Mouse (Mus musculus): ENCODE measurements around the gene Spcs2. TPM values are rescaled to one million over a fixed set of nuclear protein-coding genes. Genes with fewer than 3 reads are reported as not detected.

Gene Spcs2
- polyA plus RNA-seq, 1 experiment: 122 TPM

DNA sequence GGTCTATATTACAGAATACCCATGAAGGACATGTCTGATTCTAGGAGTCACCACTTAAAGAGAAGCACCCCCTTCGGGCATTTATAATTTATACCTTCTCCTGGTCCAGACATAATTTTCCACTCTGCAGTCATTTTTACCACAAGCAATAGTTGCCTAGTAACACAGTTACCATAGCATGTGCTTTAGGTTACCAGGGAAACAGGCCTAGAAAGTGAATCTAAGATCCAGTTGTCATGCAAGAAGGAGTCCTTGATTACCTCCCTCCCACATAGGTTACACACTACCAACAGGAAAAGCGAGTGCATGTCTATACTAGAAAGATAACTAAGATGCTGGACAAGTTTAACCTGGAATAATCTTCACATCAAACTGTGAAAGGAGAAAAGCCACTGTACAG is 15.0 kb upstream of the Spcs2 start:
- no peak for TF ChIP-seq GATA1 (IDR thresholded peaks at IDR 0.05; ENCODE audit: low read length)

GRCm38 (mm10) chr7:99876345-99876744 is 13.1 kb upstream of the Spcs2 start:
- TF ChIP-seq GATA1 (IDR thresholded peaks at IDR 0.05; ENCODE audit: low read length): no peak

- no peak for TF ChIP-seq GATA1 (IDR thresholded peaks at IDR 0.05; ENCODE audit: low read length)
Measured at GRCm38 (mm10) chr7:99875891-99876290, 12.6 kb upstream of the Spcs2 start.

DNA sequence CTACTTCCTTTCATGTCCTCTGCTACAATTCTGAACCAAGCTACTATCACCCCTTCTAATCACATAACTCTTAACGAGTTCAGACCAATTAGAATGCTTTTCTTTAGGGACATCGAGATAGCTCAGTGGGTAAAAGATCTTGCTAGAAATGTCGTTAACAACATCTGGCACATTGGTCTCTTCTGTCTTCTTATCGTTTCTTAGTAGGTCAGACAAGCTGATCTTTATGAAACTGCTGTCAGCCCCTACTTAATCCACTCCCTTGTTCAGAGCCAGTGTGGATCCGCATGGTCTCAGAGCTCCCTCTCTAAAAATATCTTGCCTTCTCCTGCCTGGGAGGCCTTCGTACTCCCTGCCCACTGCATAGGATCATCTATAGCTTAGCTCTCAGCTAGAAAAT is 10.7 kb upstream of the Spcs2 start:
- TF ChIP-seq GATA1 (IDR thresholded peaks at IDR 0.05; ENCODE audit: low read length): no peak

GRCm38 (mm10) chr7:99869296-99869695 is 6.0 kb upstream of the Spcs2 start:
- TF ChIP-seq GATA1 (IDR thresholded peaks at IDR 0.05; ENCODE audit: low read length): no peak

DNA sequence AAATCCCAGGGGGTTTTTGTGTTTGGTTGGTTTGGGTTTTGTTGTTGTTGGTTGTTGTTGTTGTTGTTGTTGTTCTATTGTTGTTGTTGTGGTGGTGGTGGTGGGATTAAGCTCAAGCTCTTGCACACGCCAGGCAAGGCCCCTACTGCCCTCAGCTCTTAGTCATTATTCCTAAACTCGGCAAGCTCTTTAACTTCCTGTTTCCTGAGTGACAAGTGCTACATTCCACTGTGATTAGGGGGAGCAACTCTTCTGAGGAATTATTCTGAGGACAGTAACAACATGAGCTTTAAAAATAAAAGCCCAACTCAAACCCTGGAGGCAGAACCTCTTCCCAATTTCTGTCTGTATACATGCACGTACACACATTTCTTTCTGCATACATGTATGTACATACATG is 2.0 kb upstream of the Spcs2 start:
- no peak for TF ChIP-seq GATA1 (IDR thresholded peaks at IDR 0.05; ENCODE audit: low read length)

DNA sequence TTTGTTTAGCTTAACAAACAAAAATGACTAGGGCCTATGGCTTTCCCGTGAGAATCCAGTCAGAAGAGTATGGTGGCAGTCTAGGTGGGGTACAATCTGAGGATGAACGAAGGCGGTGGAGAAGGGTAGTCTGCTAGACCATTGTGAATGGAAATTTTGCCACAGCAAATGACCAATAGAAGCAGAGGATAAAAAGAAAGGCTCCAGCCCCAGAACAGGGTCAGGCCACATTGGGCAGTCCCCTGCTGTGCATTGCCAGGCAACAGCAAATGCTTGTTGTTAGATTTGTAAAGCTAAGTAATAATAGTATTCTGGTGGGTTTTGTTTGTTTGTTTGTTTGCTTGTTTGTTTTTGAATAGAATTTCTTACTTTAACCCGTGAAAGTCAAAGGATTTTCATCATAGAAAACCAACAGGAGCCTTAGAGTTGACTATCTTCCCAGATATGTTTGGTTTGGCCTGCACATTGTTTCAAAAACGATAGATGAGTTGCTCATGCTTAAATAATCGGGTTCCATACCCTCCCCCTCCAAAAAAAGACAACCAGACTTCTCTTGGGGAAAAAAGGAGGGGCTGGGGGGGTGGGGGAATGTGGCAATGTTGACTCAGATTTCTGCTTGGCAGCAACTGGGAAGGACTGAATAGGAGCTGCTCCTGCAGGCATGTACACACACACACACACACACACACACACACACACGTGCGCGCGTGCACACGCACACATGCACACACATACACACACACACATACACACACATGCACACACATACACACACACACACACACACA is 1.2 kb upstream of the Spcs2 start:
- no peak for TF ChIP-seq GATA1 (IDR thresholded peaks at IDR 0.05; ENCODE audit: low read length)

- TF ChIP-seq GATA1 (IDR thresholded peaks at IDR 0.05; ENCODE audit: low read length): no peak
Measured at GRCm38 (mm10) chr7:99858813-99859585, 4.3 kb downstream of the Spcs2 start, which contains the start of gene Xrra1. Xrra1 (plus strand) TSS chr7:99859116.

- no peak for TF ChIP-seq GATA1 (IDR thresholded peaks at IDR 0.05; ENCODE audit: low read length)
Measured at GRCm38 (mm10) chr7:99858175-99858812, 5.0 kb downstream of the Spcs2 start.

DNA sequence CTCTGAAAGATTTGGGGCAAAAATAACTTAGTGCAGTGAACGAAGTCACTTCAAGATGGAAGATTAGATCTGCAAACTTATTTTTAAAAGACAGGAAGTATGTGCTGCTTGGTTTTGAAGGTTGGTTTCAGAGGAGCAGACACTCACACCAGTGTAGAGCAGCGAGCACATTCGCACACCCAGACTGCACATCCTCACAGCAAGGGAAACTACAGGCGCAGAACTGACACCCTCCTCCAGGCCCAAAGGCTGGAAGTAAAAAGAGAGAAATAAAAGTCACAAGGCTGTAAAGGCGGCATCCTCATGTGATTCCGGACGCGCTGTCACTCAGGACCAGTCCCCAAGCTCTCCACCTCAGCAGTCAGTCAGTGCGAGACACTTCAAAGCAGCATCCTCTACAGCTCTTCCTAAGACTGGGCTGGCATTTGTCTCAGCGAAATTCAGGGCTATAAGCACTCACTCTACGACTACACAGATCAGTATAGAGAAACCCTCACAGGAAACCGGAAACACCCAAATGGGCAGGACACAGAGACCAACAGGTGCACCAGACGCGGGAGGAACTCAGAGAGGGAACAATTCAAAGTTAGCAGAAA is 6.9 kb downstream of the Spcs2 start:
- no peak for TF ChIP-seq GATA1 (IDR thresholded peaks at IDR 0.05; ENCODE audit: low read length)

GRCm38 (mm10) chr7:99854311-99854710 is 9.0 kb downstream of the Spcs2 start:
- TF ChIP-seq GATA1 (IDR thresholded peaks at IDR 0.05; ENCODE audit: low read length): no peak

- TF ChIP-seq GATA1 (IDR thresholded peaks at IDR 0.05; ENCODE audit: low read length): no peak
Measured at GRCm38 (mm10) chr7:99853350-99853749, 9.9 kb downstream of the Spcs2 start.

DNA sequence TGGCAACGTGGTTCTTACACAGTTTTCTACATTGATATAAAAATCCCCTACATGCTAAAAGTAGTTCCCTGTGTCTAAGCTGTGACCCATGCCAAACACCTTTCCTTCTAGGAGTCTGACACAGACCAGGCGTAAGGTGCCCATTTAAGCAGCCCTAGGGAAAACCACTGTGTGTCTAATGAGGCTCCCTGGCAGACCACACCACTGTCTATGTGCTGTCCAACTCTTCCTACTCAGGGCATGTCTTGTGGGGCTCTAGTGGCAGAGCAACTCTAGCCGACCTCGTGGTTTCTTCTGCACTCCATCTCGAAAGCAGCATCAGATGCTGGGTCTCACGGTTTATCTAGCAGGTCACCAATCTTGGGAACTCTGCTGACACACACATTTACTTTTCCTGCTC is 11.6 kb downstream of the Spcs2 start:
- TF ChIP-seq GATA1 (IDR thresholded peaks at IDR 0.05; ENCODE audit: low read length): no peak

DNA sequence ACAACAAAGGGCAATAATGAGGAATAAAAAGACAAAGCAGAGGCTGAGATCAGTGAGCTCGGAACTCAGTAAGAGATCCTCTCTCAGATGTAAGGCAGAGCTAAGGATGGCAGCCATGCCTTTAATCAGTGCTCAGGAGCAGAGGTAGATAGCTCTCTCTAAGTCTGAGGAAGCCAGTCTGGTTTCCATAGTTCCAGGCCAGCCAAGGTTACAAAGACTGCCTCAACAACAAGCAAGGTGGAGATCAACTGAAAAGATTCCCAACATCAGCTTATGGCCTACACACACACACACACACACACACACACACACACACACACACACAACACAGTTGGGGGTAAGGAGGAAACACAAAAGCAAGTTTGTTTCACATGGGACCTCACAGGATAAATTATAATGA is 12.1 kb downstream of the Spcs2 start:
- TF ChIP-seq GATA1 (IDR thresholded peaks at IDR 0.05; ENCODE audit: low read length): no peak

GRCm38 (mm10) chr7:99850534-99850933 is 12.7 kb downstream of the Spcs2 start:
- no peak for TF ChIP-seq GATA1 (IDR thresholded peaks at IDR 0.05; ENCODE audit: low read length)
